Mouse (Mus musculus) retina, postnatal 1 day (tissue): Measurements from ENCODE around the gene 1700025C18Rik.

ENCODE experiments used
- DNase-seq: peaks from one replicate; pipeline ENCODE4 v3.0.0-alpha.2; 2012

Gene 1700025C18Rik

DNA sequence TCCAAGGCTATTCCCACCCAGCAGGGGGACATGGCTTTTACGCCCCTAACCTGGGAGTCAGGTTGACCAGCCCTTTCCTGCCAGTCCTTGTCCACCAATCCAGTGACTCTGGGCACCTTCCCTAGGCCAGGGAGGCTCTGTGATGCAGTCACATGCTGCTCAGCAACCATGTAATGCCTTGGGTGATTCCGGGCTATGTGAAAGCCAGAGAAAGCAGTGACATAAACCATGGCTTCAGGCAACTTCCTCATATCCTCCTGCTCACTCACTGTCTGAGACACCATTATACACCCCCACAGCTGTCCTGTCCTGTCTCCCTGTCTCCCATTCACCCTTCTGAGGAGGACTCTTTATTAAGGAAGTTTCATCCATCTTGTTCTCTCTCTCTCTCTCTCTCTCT is at the start of gene 1700025C18Rik:
1700025C18Rik (minus strand) TSS at position 101 of the 400 bp plus-strand sequence.
- DNase-seq = no peak

DNA sequence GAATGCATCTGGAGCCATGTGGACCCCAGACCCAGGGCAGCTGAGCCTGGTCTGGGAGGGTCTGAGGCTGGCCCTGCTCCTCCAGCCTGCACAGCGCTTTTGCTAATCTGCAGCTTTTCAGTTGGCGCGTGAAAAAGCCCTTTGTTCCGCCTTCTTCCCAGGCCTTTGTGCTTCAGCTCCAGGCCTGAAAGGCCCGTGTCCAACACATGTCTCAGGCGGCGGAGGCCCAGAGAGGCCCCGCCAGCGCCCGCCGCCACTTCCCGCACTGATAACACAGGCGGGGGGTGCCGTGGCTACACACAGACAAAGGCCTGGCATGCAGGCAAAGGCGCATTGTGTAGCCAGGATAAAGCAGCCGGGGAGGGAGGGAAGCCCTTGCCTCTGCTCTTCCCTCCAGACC is 45.5 kb upstream of the 1700025C18Rik start:
- peak; percentile 92 for DNase-seq

- peak; percentile 76 for DNase-seq
Measured at GRCm38 (mm10) chr2:165133566-165133965, 43.0 kb upstream of the 1700025C18Rik start.

- DNase-seq = peak; percentile 90
Measured at GRCm38 (mm10) chr2:165131428-165131827, 40.9 kb upstream of the 1700025C18Rik start.

DNA sequence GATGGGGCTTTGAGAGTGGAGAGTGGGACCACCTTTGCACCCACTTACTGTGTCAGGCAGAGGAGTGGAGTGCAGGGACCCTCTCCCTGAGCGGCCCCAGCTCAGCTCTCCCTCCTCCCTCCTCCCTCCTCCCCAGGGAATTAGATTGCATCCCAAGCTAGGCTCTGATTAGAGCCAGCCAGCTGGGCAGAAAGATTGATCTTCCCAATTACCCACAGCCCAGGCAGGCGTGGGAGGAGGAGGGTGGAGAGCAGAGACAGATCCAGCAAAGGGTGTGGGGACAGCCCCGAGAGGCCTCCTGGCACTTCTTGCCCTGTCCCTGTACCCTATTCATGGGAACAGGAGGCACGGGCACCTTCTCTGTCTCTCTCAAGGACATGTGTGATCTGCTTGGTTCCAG is 38.6 kb upstream of the 1700025C18Rik start:
- DNase-seq = peak; percentile 85

DNA sequence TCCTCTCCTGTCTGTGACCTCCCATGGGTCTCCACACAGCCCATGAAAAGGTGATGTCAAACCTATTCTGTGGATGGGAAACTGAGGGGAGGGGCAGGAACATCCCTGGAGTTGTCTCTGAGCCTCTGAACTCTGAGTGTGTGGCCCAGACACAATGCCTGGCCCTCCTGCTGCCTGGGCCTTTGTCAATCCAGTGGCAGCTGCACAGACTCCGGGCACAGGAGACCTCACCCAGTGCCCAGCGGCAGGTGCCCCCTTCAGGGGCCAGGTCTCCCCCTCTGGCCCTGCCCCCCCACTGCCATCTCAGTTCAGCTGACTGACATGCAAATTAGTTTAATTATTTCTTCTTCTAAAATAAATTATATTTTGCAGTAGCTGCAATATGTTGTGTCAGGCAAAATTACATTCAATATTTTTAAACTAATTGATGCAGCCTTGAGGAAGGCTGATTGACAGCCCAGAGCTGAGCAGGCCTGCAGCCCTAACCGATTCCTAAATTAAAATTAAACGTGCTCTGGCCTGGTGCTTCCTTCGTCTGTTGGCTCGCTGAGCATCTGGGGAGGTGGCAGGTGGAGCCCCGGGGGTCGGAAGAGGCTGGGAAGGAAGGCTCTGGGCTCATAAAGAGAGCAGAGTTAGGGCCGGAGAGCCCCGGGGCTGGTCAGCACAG is 36.5 kb upstream of the 1700025C18Rik start:
- peak; percentile 85 for DNase-seq

DNA sequence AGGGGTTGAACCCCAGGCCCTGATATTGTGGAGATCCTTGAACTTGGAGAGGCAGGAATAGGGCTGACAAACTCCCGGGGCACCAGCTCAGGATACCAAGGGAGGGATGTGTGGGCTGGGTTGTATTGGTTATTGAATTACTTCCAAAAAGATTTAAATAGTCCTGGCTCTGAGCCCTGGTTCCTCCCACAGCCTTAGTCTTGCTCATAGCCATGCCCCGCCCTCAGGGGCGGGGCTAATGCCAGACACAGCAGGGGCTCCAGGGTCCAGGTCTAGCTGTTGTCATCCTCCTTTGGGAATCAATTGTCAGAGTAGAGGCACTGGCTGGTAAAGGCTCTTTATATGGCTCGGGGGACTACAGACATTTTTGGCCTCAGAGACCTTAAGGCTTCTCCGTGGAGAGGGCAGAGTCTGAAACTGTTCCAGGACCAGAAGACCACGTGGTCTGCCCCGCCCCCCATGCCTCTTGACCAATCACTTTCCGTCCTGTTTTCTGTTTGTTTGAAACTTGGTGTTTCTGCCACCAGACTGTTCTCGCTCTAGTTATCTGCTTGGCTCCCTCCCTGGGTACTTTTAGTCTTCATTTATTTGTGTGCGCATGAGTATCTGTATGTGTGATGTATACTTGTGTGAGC is 30.8 kb upstream of the 1700025C18Rik start:
- DNase-seq = peak; percentile 43

DNA sequence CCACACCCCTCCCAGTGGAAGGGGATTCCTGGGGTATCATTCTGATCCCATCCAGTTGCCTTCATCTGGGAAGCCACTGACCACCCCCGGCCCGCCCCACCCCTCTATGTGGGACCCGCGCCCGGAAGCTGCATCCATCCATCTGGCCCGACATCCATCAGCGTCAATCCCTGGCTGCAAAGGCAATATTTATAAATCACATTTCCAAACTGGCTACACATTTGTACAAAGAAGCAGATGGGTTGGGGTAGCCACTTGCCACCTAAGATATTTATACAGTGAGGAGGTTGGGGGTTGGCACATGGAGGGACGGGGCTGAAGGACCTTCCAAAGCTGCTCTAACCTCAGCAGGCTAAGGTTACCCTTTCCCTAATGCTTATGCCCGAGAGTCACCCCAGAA is 30.2 kb upstream of the 1700025C18Rik start:
- no peak for DNase-seq

DNA sequence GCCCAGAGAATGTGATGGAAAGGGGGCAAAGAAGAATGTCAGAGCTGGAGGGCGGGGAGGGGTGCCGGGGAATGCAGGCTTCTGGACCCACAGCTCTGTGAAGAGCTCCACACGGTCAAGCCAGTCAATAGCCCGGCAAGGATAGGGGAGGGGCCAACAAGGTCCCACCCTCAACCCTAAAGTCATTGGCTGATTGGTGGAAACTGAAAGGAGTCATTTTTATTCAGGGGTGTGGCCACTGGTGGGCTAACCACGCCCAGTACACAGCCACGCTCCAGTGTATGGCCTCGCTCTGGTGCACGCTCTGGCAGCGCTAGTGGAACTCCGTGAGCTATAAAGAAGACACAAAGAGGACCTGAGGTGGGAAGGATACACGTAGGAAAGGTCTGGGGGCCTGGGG is 23.2 kb upstream of the 1700025C18Rik start:
- peak; percentile 81 for DNase-seq

DNA sequence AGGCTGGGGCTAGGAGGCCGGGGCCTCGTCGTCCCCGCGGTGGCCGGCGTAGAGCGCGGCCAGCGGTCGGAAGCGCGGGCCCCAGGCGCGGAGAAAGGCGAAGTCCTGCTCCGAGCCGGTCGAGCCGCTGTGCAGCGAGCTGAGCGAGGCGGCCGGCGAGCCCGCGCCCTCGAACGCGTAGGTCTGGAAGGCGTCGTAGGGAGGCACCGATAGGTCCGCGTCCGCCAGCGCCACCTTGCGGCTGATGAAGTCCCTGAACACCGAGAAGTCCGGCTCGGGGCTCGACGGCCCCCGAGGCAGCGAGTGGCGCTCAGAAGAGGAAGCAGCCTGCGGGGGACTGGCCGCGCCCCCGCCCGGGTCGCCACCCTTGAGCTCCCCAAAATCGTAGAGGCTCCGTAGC is 21.6 kb upstream of the 1700025C18Rik start:
- DNase-seq = peak; percentile 92

- DNase-seq = peak; percentile 87
Measured at GRCm38 (mm10) chr2:165106585-165106984, 16.0 kb upstream of the 1700025C18Rik start.

DNA sequence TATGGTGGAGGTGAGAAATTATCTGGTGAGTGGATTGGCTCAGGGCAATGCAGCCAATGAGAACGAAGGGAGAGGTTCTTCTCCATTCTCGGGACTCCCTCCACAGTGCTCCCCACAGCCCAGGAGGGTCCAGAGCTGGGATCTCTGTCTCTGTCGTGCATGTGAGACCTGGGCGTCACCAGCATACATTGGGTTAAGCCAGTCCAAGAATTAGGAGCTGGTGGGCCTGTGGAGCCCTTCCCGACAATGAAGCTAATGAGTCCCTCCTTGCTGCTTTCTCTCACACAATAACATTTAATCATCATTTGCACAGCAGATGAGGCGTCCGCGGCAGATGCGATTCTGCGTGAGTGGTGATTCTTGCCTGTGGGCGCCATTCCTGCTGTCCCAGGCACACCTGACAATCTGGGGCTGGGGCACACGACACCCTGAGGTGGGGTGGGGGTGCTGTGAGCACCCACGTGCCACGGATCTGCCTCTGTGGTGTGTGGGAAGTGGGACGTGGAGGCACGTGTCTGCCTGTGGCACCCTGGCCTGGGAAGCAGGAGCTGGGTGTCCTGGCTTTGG is 15.0 kb upstream of the 1700025C18Rik start:
- DNase-seq = peak; percentile 55

DNA sequence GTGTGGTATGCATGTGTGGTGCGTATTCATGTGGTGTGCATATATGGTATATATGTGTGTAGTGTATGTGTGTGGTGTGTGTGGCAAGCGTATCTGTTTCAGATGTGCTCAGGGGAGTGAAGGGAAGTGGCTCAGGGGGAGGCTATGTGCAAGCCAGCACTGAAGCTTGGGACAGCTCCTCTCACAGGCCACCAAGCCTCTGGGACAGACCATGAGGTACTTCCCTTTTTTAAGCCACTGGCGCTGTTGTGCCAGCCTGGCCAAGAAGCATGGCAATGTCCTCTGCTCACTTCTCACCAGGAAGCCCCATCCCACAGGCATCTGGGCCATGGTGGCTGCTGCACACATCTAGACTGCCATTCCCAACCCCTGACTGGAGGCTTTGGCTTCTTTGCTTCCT is 12.4 kb upstream of the 1700025C18Rik start:
- DNase-seq = no peak

DNA sequence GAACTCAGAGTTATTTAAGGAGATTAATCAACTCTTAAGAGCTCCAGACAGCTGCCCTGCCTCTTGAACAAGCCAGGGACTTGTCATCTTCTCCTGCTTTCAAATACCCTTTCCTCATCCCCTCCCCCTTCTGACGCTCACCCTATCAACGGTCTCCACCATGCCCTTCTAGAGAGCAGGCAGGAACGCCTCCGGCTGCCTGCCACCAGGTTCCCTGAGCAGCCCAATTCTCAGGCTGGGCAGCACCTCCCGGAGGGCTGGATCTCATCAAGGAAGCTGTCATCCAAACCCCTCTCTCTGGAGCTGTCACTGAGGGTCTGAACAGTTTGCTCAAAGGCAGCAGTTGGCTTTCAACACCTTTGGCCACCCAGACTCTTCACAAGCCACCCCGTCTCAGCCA is 10.2 kb upstream of the 1700025C18Rik start:
- peak; percentile 65 for DNase-seq

- DNase-seq = no peak
Measured at GRCm38 (mm10) chr2:165098861-165099260, 8.3 kb upstream of the 1700025C18Rik start.

DNA sequence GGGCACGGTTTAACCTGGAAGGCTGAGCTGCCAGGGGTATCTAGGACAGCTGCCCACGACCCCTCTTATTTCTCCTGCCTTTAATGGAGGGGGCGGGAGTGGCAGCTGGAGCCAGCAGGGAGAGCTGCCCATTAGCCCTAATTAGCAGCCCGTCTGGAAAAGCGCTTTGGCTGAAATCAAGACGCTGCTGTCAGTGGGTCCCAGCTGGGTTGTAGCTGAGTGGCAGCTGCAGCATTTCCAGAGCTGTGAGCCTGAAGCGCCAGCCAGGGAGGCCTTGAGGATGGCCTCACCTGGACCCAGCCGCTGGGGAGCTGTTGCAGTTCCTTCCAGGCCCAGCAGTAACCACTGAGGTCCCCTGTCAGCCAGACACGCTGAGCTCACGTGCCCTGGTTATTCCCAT is 5.8 kb upstream of the 1700025C18Rik start:
- peak; percentile 92 for DNase-seq

GRCm38 (mm10) chr2:165092393-165092792 is 1.8 kb upstream of the 1700025C18Rik start:
- peak; percentile 81 for DNase-seq

- DNase-seq = peak; percentile 57
Measured at GRCm38 (mm10) chr2:165091433-165091965, 949 bp upstream of the 1700025C18Rik start.

DNA sequence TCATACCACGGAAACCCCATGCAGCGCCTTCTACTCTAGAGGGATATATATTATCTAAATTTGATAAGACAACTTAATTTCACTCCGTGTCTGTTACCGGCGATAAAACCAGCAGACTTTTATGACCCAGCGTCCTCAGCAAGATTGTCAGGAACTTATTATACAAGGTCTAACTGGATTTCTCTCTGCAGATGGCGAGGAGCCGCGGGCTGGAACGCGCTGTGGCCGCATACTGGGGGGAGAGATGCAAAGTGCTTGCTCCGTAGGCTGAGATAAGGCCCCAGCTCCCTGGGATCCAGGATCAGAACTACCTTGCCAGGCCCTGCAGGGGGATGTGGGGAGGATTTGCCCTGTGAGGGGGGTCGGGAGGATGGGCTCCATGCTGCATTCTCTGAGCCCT is 1.1 kb downstream of the 1700025C18Rik start:
- DNase-seq = no peak

DNA sequence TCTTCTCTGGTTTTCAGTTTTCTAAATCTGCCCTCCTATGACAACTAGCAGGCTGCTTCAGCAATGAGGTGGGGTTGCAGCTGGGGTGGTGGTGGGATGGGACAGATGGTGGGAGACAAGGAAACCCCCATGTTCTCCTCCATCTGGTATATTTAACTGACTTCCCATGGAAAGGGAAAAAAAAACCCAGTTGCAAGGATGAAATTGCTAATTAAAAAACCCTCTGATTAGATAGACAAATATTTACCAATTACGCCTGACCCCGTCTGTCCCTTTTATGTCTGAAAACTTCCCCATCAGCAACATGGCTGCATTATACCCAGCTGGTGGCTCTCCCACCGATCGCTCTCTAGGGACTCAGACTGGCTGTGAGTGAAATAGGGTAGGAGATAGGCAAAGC is 3.9 kb downstream of the 1700025C18Rik start:
- peak; percentile 56 for DNase-seq

- peak; percentile 64 for DNase-seq
Measured at GRCm38 (mm10) chr2:165081257-165081656, 9.3 kb downstream of the 1700025C18Rik start.

DNA sequence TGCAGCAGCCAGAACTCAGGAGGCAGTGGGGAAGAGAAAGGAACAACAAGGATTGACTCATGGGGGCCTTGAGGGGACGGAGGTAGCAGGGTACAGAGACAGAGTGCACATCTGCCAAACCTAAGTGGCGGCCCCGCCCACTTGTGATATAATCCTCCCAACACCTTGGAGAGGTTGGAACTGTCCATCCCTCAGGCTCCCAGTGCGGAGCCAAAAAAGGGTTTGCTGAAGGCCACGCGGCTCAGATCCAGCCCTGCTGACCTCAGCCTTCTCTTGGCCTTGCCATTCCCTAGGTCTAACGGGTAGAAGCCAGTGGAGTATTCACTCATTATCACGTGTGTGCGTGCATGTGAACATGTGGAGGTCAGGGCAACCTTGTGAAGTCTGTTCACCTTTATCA is 9.9 kb downstream of the 1700025C18Rik start:
- DNase-seq = no peak

DNA sequence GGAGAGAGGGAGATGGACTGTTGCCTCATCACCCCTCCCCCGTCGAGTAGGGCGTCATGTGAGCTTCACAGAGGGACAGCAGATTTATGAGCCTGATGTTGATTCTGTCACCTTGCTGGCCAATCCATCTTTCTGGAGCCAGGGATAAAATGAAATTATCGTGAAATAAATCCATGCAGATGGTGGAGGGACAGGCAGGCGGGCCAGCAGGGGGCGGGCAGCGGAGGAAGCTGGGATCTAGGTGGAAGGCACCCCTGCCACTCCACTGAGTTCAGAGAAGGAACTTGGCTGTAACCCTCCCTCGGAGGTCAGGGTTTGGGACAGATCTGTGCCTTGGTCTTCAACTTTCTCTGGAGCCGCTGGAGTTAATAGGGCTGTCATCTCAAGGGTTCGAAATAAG is 11.9 kb downstream of the 1700025C18Rik start:
- no peak for DNase-seq

DNA sequence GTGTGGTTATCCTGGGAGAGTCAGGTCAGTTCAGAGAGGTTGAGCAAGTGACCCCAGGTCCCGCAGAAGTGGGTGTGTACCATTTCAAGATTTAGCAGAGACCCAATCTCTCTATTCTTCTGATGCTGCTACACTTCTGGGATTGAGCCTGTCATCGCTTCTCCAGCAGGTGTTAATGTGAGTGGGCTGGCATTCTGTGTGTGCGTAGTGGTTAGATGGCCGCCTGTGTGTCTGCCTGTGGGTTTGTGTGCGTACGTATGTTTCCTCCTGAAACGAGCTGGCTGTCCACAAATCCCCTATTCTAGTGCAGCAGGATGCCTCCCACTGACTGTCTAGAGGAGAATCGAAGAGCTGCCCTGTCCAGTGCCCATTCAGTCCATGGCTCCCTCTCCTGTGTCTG is 12.5 kb downstream of the 1700025C18Rik start:
- no peak for DNase-seq
